Mouse (Mus musculus): ENCODE results near the gene Tbc1d24. TPM values are rescaled to one million over a fixed set of nuclear protein-coding genes. Genes with fewer than 3 reads are reported as not detected.

Tbc1d24 gene
- polyA plus RNA-seq, 1 experiment from 2014 or later, result 6.9 TPM

Small RNA genes lying within 50 kb of the gene (microRNA-seq; reads per million reads assigned to microRNA genes)
- gene Mir5134 (3.8 reads per million, percentile 7 among the genes with 10 or more reads in this experiment), gene Mir6965 (not detected)

Other genes with a start within 250 kb of the Tbc1d24 start
- not detected in 2 replicates for gene Prss30, start 225.0 kb downstream of the Tbc1d24 start, polyA plus RNA-seq (2015; fragmentation: Nextera tagmentation; extraction: Ambion mirVana)
- not detected in 2 replicates for gene Prss22, start 207.5 kb downstream of the Tbc1d24 start, polyA plus RNA-seq (2015; fragmentation: Nextera tagmentation; extraction: Ambion mirVana)
- gene Prss27, start 167.4 kb downstream of the Tbc1d24 start, polyA plus RNA-seq (2015; fragmentation: Nextera tagmentation; extraction: Ambion mirVana), result not detected in 2 replicates
- 17.4 and 19.3 TPM in 2 replicates for gene Kctd5, start 132.1 kb downstream of the Tbc1d24 start, polyA plus RNA-seq (2015; fragmentation: Nextera tagmentation; extraction: Ambion mirVana)
- gene Pdpk1, start 54.6 kb downstream of the Tbc1d24 start, polyA plus RNA-seq (2015; fragmentation: Nextera tagmentation; extraction: Ambion mirVana), result 26.8 and 34.0 TPM in 2 replicates
- gene Amdhd2, start 41.8 kb downstream of the Tbc1d24 start, polyA plus RNA-seq (2015; fragmentation: Nextera tagmentation; extraction: Ambion mirVana), result 18.6 and 20.8 TPM in 2 replicates
- gene Atp6v0c, start 35.9 kb downstream of the Tbc1d24 start, polyA plus RNA-seq (2015; fragmentation: Nextera tagmentation; extraction: Ambion mirVana), result 348 and 367 TPM in 2 replicates
- gene Ntn3, start 4.0 kb upstream of the Tbc1d24 start, polyA plus RNA-seq (2015; fragmentation: Nextera tagmentation; extraction: Ambion mirVana), result 1.00 and 1.4 TPM in 2 replicates
- gene Tedc2, start 15.3 kb upstream of the Tbc1d24 start, polyA plus RNA-seq (2015; fragmentation: Nextera tagmentation; extraction: Ambion mirVana), result 10.8 and 11.6 TPM in 2 replicates
- gene Ccnf, start 45.9 kb upstream of the Tbc1d24 start, polyA plus RNA-seq (2015; fragmentation: Nextera tagmentation; extraction: Ambion mirVana), result 69.1 and 89.8 TPM in 2 replicates
- gene Abca17, start 145.5 kb upstream of the Tbc1d24 start, polyA plus RNA-seq (2015; fragmentation: Nextera tagmentation; extraction: Ambion mirVana), result not detected in 2 replicates
- 11.4 and 14.8 TPM in 2 replicates for gene Abca3, start 146.4 kb upstream of the Tbc1d24 start, polyA plus RNA-seq (2015; fragmentation: Nextera tagmentation; extraction: Ambion mirVana)
- 151 and 173 TPM in 2 replicates for gene Rnps1, start 209.0 kb upstream of the Tbc1d24 start, polyA plus RNA-seq (2015; fragmentation: Nextera tagmentation; extraction: Ambion mirVana)
- gene Eci1, start 221.1 kb upstream of the Tbc1d24 start, polyA plus RNA-seq (2015; fragmentation: Nextera tagmentation; extraction: Ambion mirVana), result 94.4 and 95.3 TPM in 2 replicates
- 0.33 and 0.68 TPM in 2 replicates for gene Dnase1l2, start 237.5 kb upstream of the Tbc1d24 start, polyA plus RNA-seq (2015; fragmentation: Nextera tagmentation; extraction: Ambion mirVana)